Mouse (Mus musculus) lung, postnatal 0 days (tissue): ENCODE results near the gene Kif20b. TPM values are rescaled to one million over a fixed set of nuclear protein-coding genes. Genes with fewer than 3 reads are reported as not detected.
A peak's percentile ranks its signal among the peaks of the same experiment; 100 is the strongest.

Experiments
- ATAC-seq: fragments of 200-750 bp; cut with Nextera tagmentation; 2 replicates; pipeline ENCODE4 v1.8.0; 2017; ENCODE audit warnings: moderate library complexity
- DNase-seq: peaks from one replicate; pipeline ENCODE4 v3.0.0-alpha.2; 2016; ENCODE audit warnings: low spot score
- H3K27ac ChIP-seq: fragments of 300-500 bp; sonication (generic); 2 replicates; pipeline ENCODE4 v1.5.1; 2014; ENCODE audit warnings: antibody characterized with exemption, mild to moderate bottlenecking, low read length, mixed read lengths
- H3K27me3 ChIP-seq: fragments of 300-500 bp; sonication (generic); replicated peaks from 2 replicates; pipeline ENCODE4 v1.6.1; 2014; ENCODE audit warnings: low read length, mixed read lengths; ENCODE audit not compliant: insufficient read depth
- H3K36me3 ChIP-seq: fragments of 300-500 bp; sonication (generic); 2 replicates; pipeline ENCODE4 v1.6.1; 2014; ENCODE audit warnings: low read length, mixed read lengths; ENCODE audit not compliant: insufficient read depth
- H3K4me1 ChIP-seq: fragments of 300-500 bp; sonication (generic); 2 replicates; pipeline ENCODE4 v1.6.1; 2014; ENCODE audit warnings: antibody characterized with exemption, low read depth, low read length, mixed read lengths; ENCODE audit not compliant: insufficient read depth
- H3K4me2 ChIP-seq: fragments of 300-500 bp; sonication (generic); replicated peaks from 2 replicates; pipeline ENCODE4 v1.6.1; 2014; ENCODE audit warnings: low read depth, mild to moderate bottlenecking, low read length, moderate library complexity, mixed read lengths
- H3K4me3 ChIP-seq: fragments of 300-500 bp; sonication (generic); 2 replicates; pipeline ENCODE4 v1.5.1; 2014; ENCODE audit warnings: low read depth, low read length
- H3K9ac ChIP-seq: fragments of 300-500 bp; sonication (generic); replicated peaks from 2 replicates; pipeline ENCODE4 v1.6.1; 2014; ENCODE audit warnings: low read depth, mild to moderate bottlenecking
- H3K9me3 ChIP-seq: fragments of 300-500 bp; sonication (generic); 2 replicates; pipeline ENCODE4 v1.6.1; 2016; ENCODE audit warnings: low read length, mixed read lengths
- CTCF ChIP-seq: IDR thresholded peaks from 2 replicates; pipeline ENCODE4 v1.5.1; 2016; ENCODE audit warnings: antibody characterized with exemption, mild to moderate bottlenecking
- EP300 ChIP-seq: IDR thresholded peaks from 2 replicates; pipeline ENCODE4 v1.6.1; 2016; ENCODE audit warnings: antibody characterized with exemption, mild to moderate bottlenecking, control low read depth
- WGBS: fragments of 180-500 bp; shearing (Covaris S2); extraction: QIAGEN DNeasy Blood & Tissue Kit; methylation state at CpG from one replicate; pipeline ENCODE4 v1.1.7; 2014; 5-methylcytosine and 5-hydroxymethylcytosine counted together
- polyA plus RNA-seq: library from polyadenylated mRNA; unstranded; fragments of >200 nt; fragmentation: Nextera tagmentation; extraction: Ambion mirVana; gene quantifications from 2 replicates; pipeline ENCODE4 v1.2.1, GENCODE M21; 2015

Kif20b gene
- polyA plus RNA-seq, result 4.2 and 7.8 TPM in 2 replicates

DNA sequence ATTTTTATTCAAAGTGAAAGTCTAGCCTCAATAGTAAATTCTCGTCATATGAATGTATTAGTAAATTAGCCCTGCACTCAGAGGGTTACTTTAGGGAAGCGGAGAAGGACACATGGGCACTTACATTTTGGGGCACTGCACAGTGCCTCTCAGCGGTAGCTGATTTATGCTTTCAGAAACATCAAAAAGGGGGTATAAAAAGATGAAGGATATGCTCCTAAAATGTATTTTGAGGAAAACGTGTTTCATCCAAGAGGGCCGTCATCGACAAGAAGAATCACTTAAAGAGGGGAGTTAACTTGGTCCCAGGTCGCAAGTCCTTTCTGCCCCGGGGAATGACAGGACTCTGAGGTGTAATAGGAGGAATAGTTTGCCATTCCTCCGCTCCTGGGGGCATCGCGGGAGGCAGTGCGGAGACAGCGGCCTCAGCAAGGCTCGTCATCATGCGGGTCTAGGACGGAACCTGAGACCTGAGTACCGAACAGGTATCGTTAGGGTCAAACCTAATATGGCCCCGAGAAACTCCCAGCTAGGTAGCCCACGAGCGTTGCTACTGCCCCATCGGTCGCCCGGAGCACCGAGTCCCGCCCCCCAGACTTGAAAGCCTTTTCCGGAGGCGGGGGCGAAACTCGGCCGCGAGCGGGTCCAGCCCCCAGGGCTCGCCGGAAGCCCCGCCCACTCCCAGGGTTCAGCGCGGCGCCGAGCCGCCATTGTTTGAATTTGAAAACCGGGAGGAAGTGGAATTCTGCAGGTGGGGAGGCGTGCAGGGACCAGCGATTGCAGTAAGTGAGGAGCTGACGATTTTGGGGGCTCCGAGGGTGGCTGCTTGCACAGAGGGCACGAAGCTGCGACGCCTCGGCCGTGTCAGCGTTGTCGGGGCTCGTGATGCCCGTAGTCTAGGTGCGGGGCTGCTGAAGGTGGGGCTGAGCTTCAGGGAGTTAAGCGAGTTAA lies at the start of gene Kif20b:
Kif20b (plus strand) TSS at position 710 of the 951 bp plus-strand sequence.
- H3K27ac ChIP-seq, result peak within 1 kb of the TSS; percentile 59
- peak within 1 kb of the TSS; percentile 83 for H3K4me2 ChIP-seq
- H3K4me1 ChIP-seq, result no peaks in the 10 kb centered on the region
- TF ChIP-seq EP300, result no peak
- TF ChIP-seq CTCF, result peak; percentile 30
- H3K27me3 ChIP-seq, result no peaks in the 10 kb centered on the region
- H3K9me3 ChIP-seq, result no peaks in the 10 kb centered on the region
- no peaks in the 10 kb centered on the region for H3K36me3 ChIP-seq
- 1% methylated on average over 57 of the region's 57 CpGs for WGBS
- DNase-seq (peak; percentile 97), ATAC-seq (peak; percentile 99)
- peak within 1 kb of the TSS; percentile 19; the same call in 1 of the 2 replicates for H3K9ac ChIP-seq
- peak within 1 kb of the TSS; percentile 86 for H3K4me3 ChIP-seq

DNA sequence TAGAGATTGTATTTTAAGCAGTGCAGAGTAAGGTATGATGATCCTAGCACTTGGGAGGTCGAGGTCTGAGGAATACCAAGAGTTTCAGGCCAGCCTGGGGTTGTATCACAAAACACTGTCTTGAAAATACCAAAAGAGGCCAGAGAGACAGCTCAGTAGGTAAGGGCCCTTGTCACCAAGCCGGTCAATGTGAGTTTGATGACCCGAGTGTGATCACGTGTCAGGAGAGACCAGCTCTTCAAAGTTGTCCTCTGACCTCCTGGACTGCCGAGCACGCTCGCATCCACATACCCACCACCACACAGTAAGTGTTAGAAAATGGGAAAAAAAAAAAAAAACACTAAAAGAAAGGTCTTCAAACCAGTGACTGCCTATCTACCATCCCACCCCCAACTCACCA lies 45.5 kb upstream of the Kif20b start:
- Histone ChIP-seq H3K4me2 (peak overlapping the region; percentile 91; the same call in 1 of the 2 replicates), H3K27ac (no peak overlapping the region), H3K4me3 (no peak overlapping the region), H3K27me3 (no peaks in the 10 kb centered on the region), H3K9ac (no peak overlapping the region), H3K4me1 (0 out of 2 replicates have a peak, but pooled peaks cover 4% of the 10 kb centered on the region), H3K36me3 (no peaks in the 10 kb centered on the region), H3K9me3 (no peaks in the 10 kb centered on the region)
- ATAC-seq, result no peak
- no peak for DNase-seq
- 50% methylated on average over 7 of the region's 7 CpGs for whole genome bisulfite sequencing
- TF ChIP-seq EP300, result no peak
- TF ChIP-seq CTCF, result no peak

DNA sequence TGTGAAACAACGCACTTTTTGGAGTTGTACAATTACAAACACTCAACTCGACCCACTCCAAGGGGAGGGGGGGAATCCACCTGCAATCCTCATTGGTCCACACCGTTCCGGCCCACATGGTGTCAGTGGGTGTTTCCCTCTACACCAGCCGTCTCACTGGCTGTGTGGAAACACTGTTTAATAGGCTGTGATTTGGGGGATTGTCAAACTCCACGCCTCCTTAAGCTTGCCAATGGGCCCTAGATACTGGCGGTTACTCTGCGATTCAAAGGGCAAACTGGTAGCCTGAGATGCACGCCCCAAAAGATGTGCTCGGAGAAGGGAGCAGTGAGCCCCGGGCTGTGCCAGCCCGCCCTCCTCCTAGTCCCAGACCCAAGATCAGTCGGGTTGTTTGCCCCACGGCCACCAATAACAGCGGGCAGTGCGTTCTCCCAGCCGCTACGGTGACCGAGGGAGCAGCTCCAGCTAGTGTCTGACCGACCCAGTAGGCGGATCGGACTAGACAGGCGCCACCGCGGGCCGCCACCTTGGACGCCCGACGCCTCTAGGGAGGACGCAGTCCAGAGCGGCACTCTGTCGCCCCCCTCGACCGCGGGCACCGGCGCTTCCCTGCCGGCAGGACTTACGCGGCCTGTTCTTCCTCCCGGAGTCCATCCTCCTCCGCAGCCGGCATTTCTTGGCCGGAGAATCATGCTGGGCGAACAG lies 44.1 kb upstream of the Kif20b start:
- H3K9me3 ChIP-seq, result no peaks in the 10 kb centered on the region
- H3K9ac ChIP-seq, result peak overlapping the region; percentile 69
- H3K27me3 ChIP-seq, result no peaks in the 10 kb centered on the region
- peak; percentile 58 for TF ChIP-seq CTCF
- TF ChIP-seq EP300, result peak; percentile 82
- DNase-seq (peak; percentile 98), ATAC-seq (peak; percentile 97)
- H3K27ac ChIP-seq, result peak overlapping the region; percentile 97
- no peaks in the 10 kb centered on the region for H3K36me3 ChIP-seq
- WGBS, result 2% methylated on average over 42 of the region's 45 CpGs
- peak overlapping the region; percentile 93 for H3K4me3 ChIP-seq
- 0 out of 2 replicates have a peak, but pooled peaks cover 4% of the 10 kb centered on the region for H3K4me1 ChIP-seq
- peak overlapping the region; percentile 91 for H3K4me2 ChIP-seq

DNA sequence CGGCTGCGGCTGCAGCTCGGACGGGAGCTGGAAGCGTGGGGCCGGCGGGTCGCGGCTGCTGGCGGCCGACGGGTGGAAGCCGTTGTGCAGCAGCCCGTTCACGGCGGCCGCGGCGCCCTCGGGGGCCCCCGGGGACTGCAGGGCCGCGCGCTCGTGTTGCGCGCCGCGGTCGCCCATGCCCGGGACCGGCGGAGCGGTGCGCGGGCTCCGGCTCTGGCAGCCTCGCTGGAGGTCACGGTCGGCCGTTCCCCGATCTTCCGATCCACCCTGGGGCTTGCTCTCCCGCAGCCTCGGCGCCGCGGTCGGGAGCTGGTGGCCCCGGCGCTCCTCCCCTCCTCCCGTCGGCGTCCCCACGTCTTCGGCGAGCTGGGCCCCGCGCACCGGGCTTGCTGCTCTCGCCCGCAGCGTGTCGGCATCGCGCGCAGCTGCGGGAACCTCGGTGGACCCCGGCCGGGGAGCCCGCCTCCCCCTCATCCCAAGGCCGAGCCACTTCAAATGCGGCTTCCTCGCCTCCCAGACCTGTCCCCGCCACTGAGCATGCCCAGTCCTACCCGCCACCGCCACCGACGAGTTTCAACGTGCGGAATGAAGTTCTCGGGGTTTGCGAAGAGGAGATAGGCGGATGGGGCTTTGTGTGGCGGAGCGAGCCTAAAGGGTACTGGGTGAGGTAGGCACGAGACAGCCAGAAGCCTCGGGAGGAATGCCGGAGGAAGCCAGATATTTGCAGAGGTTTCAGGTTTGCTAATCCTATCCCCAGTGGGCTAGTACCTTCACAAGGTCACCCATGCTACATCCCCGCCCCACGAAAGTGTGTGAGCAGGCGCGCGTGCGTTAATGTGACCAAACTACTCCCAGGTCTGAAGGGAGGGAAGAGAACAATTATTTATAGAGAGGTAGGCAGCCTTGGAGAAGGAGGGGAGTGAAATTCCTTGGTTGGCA lies 43.3 kb upstream of the Kif20b start, which contains the start of gene Pank1:
Pank1 (minus strand) TSS at position 853 of the 939 bp plus-strand sequence.
- TF ChIP-seq EP300 (no peak), CTCF (no peak)
- no peaks in the 10 kb centered on the region for H3K27me3 ChIP-seq
- no peaks in the 10 kb centered on the region for H3K36me3 ChIP-seq
- H3K4me3 ChIP-seq, result peak within 1 kb of the TSS; percentile 93
- H3K4me1 ChIP-seq, result 0 out of 2 replicates have a peak, but pooled peaks cover 4% of the 10 kb centered on the region
- DNase-seq (peak; percentile 77), ATAC-seq (peak; percentile 24)
- H3K27ac ChIP-seq, result peak within 1 kb of the TSS; percentile 97
- WGBS, result under 1% methylated on average over 73 of the region's 96 CpGs
- peak within 1 kb of the TSS; percentile 69 for H3K9ac ChIP-seq
- peak within 1 kb of the TSS; percentile 91 for H3K4me2 ChIP-seq
- no peaks in the 10 kb centered on the region for H3K9me3 ChIP-seq

DNA sequence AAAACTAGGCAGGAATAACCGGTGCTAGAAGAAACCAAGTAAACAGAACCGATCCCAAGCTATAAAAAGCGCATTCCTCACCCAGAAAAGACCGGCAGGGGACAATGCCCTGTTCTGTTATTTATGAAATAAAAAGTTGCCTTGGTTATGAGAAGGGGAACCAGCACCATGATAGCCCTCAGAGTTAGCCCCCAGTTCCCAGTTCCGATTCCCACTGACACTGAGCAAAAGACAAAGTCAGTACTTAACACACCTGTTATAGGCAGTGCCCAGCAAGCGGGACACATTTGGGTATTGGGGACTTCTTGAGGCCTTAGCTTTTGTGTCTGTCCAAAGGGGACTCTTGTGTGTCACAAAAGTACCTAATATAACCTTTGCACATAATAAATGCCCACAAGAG lies 42.5 kb upstream of the Kif20b start:
- H3K4me3 ChIP-seq, result peak overlapping the region; percentile 93
- TF ChIP-seq CTCF, result no peak
- TF ChIP-seq EP300, result no peak
- peak overlapping the region; percentile 69 for H3K9ac ChIP-seq
- DNase-seq, result no peak
- 0 out of 2 replicates have a peak, but pooled peaks cover 4% of the 10 kb centered on the region for H3K4me1 ChIP-seq
- H3K9me3 ChIP-seq, result no peaks in the 10 kb centered on the region
- no peaks in the 10 kb centered on the region for H3K27me3 ChIP-seq
- ATAC-seq, result no peak
- H3K4me2 ChIP-seq, result peak overlapping the region; percentile 91
- peak overlapping the region; percentile 97 for H3K27ac ChIP-seq
- WGBS, result 17% methylated on average over 6 of the region's 6 CpGs
- H3K36me3 ChIP-seq, result no peaks in the 10 kb centered on the region
